Mouse (Mus musculus): ENCODE measurements at regions not wholly inside any gene's neighbourhood (a gene's known extent, or its start where the extent isn't known, plus 50 kb on each side); places are given as distances from the start of the nearest gene placed in this dataset.

DNA sequence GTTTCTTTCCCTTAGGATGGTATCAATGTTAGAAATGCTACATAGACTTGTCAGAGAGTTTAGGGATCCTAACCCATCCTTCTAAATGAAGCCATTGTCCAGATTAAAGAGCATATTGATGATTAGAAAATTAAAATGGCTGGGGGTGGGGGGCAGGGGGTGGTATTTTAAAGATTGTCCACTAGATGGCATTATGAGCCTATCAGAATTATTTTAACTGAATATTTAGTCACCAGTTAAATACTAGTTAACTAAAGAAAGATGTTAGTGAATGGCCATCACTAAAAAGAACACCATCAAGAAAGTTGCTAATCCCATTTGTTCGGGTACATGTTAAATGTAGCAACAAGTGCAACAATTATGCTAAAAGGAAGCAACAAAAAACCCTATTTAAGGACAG is 1909.6 kb upstream of the 5930422O12Rik start:
- 59% methylated on average over 1 of the region's 1 CpGs for WGBS
- Histone ChIP-seq H3K4me3 (ENCODE audit: low read depth, low read length) (no peak overlapping the region), H3K27me3 (ENCODE audit: control insufficient read depth, insufficient read depth, low read length) (no peaks in the 10 kb centered on the region), H3K4me1 (ENCODE audit: control insufficient read depth, insufficient read depth, low read length) (no peaks in the 10 kb centered on the region), H3K9me3 (ENCODE audit: control insufficient read depth, low read length) (no peaks in the 10 kb centered on the region), H3K36me3 (ENCODE audit: control insufficient read depth, insufficient read depth, low read length) (no peaks in the 10 kb centered on the region), H3K4me2 (ENCODE audit: low read depth, low read length) (no peak overlapping the region), H3K27ac (ENCODE audit: low read depth, low read length) (no peak overlapping the region), H3K9ac (replicated peaks; ENCODE audit: low read depth, low read length) (no peak overlapping the region)
- ATAC-seq (ENCODE audit: low read depth) = no peak

DNA sequence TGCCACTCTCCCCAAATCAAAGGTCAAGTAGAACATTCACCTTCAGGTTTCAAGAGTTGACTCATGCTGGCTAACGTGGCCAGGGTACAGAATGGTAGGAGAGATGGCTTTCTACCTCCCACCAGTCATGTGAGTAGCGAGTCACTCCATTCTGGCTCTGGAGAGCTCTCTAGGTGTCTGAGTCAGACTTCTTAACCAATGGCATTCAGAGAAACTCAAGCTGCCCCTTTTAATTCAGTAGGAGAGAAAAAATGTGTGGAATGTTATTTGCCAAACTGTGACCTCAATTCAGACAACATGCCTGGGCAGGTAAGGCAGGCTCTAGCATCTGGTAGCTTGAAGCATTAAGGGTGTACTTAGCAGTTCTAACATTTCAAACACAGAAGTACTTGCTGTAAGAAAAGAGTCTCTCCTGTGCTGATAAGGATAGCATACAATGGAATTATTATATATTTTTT is 1907.5 kb upstream of the 5930422O12Rik start:
- H3K27ac ChIP-seq (ENCODE audit: low read depth, low read length) = no peak overlapping the region
- H3K9me3 ChIP-seq (ENCODE audit: control insufficient read depth, low read length) = no peaks in the 10 kb centered on the region
- WGBS = 58% methylated on average over 2 of the region's 2 CpGs
- H3K27me3 ChIP-seq (ENCODE audit: control insufficient read depth, insufficient read depth, low read length) = no peaks in the 10 kb centered on the region
- H3K9ac ChIP-seq (replicated peaks; ENCODE audit: low read depth, low read length) = no peak overlapping the region
- H3K4me1 ChIP-seq (ENCODE audit: control insufficient read depth, insufficient read depth, low read length) = no peaks in the 10 kb centered on the region
- no peaks in the 10 kb centered on the region for H3K36me3 ChIP-seq (ENCODE audit: control insufficient read depth, insufficient read depth, low read length)
- H3K4me2 ChIP-seq (ENCODE audit: low read depth, low read length) = no peak overlapping the region
- ATAC-seq (ENCODE audit: low read depth) = no peak
- H3K4me3 ChIP-seq (ENCODE audit: low read depth, low read length) = no peak overlapping the region

DNA sequence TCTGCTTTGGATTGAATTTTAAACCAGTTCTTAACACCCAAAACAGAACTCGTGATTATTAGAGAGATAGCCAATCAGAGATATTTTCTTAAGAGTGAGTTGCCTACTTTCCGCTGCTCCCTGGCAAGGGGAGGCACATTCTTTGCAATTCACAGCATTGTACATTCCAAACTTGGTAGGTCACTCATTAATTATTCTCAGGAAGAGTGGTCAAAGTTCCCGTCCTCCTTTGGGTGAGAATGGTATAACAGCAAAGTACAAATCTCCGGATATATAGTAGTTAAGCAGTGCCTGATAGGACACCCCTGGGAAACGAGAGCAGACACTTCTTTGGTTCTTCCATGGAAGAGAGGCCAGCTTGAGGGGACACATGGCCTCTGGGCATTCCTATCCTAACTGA is 1903.4 kb upstream of the 5930422O12Rik start:
- Histone ChIP-seq H3K27ac (ENCODE audit: low read depth, low read length) (no peak overlapping the region), H3K36me3 (ENCODE audit: control insufficient read depth, insufficient read depth, low read length) (no peaks in the 10 kb centered on the region), H3K27me3 (ENCODE audit: control insufficient read depth, insufficient read depth, low read length) (no peaks in the 10 kb centered on the region), H3K4me3 (ENCODE audit: low read depth, low read length) (no peak overlapping the region), H3K4me2 (ENCODE audit: low read depth, low read length) (no peak overlapping the region), H3K9ac (replicated peaks; ENCODE audit: low read depth, low read length) (no peak overlapping the region), H3K4me1 (ENCODE audit: control insufficient read depth, insufficient read depth, low read length) (no peaks in the 10 kb centered on the region), H3K9me3 (ENCODE audit: control insufficient read depth, low read length) (no peaks in the 10 kb centered on the region)
- ATAC-seq (ENCODE audit: low read depth) = no peak
- WGBS = 83% methylated on average over 5 of the region's 5 CpGs

DNA sequence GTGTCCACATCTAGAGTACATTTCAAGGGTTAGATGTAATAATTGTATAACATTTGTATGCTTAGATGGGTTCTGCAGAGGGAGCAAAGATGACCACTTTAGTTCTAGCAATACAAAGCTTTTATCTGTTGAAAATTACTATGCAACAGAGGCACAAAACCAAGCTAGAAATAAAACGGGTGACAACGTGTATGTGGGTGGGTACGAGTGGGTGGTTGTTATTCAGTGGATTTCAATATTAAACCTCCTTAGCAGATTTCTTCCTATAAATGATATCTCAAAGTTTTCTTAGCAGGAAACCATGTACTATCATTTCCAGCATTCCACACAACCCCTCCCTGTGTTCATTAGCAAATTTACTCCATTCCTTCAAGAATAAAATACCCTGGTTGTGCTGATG is 1889.3 kb upstream of the 5930422O12Rik start:
- Histone ChIP-seq H3K36me3 (ENCODE audit: control insufficient read depth, insufficient read depth, low read length) (no peaks in the 10 kb centered on the region), H3K27ac (ENCODE audit: low read depth, low read length) (no peak overlapping the region), H3K9ac (replicated peaks; ENCODE audit: low read depth, low read length) (no peak overlapping the region), H3K4me2 (ENCODE audit: low read depth, low read length) (no peak overlapping the region), H3K27me3 (ENCODE audit: control insufficient read depth, insufficient read depth, low read length) (no peaks in the 10 kb centered on the region), H3K4me1 (ENCODE audit: control insufficient read depth, insufficient read depth, low read length) (no peaks in the 10 kb centered on the region), H3K4me3 (ENCODE audit: low read depth, low read length) (no peak overlapping the region), H3K9me3 (ENCODE audit: control insufficient read depth, low read length) (no peaks in the 10 kb centered on the region)
- no peak for ATAC-seq (ENCODE audit: low read depth)
- 89% methylated on average over 3 of the region's 3 CpGs for WGBS

DNA sequence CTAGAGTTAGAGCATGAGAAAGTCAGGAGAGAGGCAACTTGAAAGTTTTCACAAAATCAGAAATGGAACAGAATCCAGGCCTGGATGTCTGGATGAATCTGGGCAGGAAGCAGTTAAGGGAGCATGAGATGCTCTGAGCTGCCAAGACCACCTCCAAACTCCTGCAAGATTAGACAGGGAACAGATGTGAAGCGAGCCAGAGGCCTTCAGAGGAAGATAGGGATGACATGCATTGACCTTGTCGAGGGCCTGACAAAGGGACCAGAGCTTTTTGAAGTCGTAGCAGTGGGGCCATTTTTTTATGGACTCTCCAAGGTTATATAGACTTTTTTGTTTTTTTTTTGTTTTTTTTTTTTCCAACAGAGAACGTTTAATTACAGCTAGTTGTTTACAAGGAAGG is 1886.9 kb upstream of the 5930422O12Rik start:
- ATAC-seq (ENCODE audit: low read depth) = no peak

DNA sequence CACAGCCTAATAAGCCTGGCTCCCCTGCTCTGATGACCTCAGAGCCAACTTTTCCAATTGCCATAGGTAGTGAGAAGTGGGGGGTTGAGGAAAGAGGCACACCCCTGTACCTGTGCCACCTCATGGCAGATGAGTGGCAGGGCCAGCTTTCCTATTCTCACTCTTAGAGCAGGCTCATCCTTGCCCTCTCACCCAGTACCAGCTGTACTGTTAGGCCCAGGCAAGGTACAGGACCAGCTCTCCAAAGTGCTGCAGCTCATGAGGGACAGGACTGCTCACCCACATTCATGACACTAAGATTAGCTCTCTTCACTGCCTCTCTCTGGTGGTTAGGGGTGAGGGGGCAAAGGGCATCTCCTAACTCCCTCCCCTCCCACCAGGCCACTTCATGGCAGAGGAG is 1854.4 kb upstream of the 5930422O12Rik start:
- ATAC-seq (ENCODE audit: low read depth) = no peak
- Histone ChIP-seq H3K4me2 (ENCODE audit: low read depth, low read length) (no peak overlapping the region), H3K9ac (replicated peaks; ENCODE audit: low read depth, low read length) (no peak overlapping the region), H3K36me3 (ENCODE audit: control insufficient read depth, insufficient read depth, low read length) (no peaks in the 10 kb centered on the region), H3K9me3 (ENCODE audit: control insufficient read depth, low read length) (no peaks in the 10 kb centered on the region), H3K4me3 (ENCODE audit: low read depth, low read length) (no peak overlapping the region), H3K4me1 (ENCODE audit: control insufficient read depth, insufficient read depth, low read length) (no peaks in the 10 kb centered on the region), H3K27me3 (ENCODE audit: control insufficient read depth, insufficient read depth, low read length) (no peaks in the 10 kb centered on the region), H3K27ac (ENCODE audit: low read depth, low read length) (no peak overlapping the region)

More for the DNA sequence above, 1886.9 kb upstream of the 5930422O12Rik start:
- no peak overlapping the region for H3K27ac ChIP-seq (ENCODE audit: low read depth, low read length)
- no peak overlapping the region for H3K4me3 ChIP-seq (ENCODE audit: low read depth, low read length)
- H3K4me1 ChIP-seq (ENCODE audit: control insufficient read depth, insufficient read depth, low read length) = no peaks in the 10 kb centered on the region
- no peaks in the 10 kb centered on the region for H3K27me3 ChIP-seq (ENCODE audit: control insufficient read depth, insufficient read depth, low read length)
- no peak overlapping the region for H3K9ac ChIP-seq (replicated peaks; ENCODE audit: low read depth, low read length)
- no peaks in the 10 kb centered on the region for H3K36me3 ChIP-seq (ENCODE audit: control insufficient read depth, insufficient read depth, low read length)
- WGBS = 42% methylated on average over 4 of the region's 4 CpGs
- no peaks in the 10 kb centered on the region for H3K9me3 ChIP-seq (ENCODE audit: control insufficient read depth, low read length)
- no peak overlapping the region for H3K4me2 ChIP-seq (ENCODE audit: low read depth, low read length)

DNA sequence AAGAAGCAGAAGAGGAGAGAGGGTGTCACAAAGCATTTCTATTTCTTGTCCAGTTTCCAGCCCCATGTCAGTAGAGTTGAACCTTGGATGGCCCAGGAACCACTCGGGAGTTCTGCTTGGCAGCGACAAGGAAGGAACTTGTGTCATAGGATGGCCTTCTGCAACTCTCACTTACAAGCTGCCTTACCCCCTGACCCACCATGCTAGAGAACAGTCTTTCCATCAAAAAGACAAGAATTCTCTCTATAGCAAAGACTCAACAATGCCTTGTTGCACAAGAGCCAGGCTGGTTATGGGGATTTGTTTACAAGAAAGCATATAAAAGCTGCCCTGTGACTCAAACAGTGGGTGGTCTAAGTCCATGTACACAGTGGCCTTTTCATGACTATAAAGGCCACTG is 1852.4 kb upstream of the 5930422O12Rik start:
- Histone ChIP-seq H3K4me1 (ENCODE audit: control insufficient read depth, insufficient read depth, low read length) (no peaks in the 10 kb centered on the region), H3K9ac (replicated peaks; ENCODE audit: low read depth, low read length) (no peak overlapping the region), H3K36me3 (ENCODE audit: control insufficient read depth, insufficient read depth, low read length) (no peaks in the 10 kb centered on the region), H3K9me3 (ENCODE audit: control insufficient read depth, low read length) (no peaks in the 10 kb centered on the region), H3K27me3 (ENCODE audit: control insufficient read depth, insufficient read depth, low read length) (no peaks in the 10 kb centered on the region), H3K4me3 (ENCODE audit: low read depth, low read length) (no peak overlapping the region), H3K4me2 (ENCODE audit: low read depth, low read length) (no peak overlapping the region), H3K27ac (ENCODE audit: low read depth, low read length) (no peak overlapping the region)
- WGBS = 84% methylated on average over 2 of the region's 2 CpGs
- no peak for ATAC-seq (ENCODE audit: low read depth)

DNA sequence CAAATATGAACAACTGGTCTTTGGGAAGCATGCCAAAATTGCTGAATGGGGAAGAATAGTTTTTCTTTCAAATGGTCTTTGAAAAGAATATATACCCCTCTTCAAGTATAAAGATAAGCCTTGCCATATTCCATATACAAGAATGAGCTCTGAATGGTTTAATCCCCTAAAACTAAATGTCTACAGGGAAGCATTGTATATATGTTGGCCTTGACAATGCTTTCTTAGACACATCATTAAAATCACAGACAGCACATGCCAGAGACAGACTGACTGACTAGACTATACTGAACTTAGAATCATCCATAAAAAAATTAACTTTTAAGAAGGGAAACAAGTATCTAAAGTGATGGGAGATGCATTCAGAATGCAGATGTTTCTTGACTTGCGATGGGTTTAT is 1843.8 kb upstream of the 5930422O12Rik start:
- no peak overlapping the region for H3K4me2 ChIP-seq (ENCODE audit: low read depth, low read length)
- no peaks in the 10 kb centered on the region for H3K27me3 ChIP-seq (ENCODE audit: control insufficient read depth, insufficient read depth, low read length)
- H3K36me3 ChIP-seq (ENCODE audit: control insufficient read depth, insufficient read depth, low read length) = no peaks in the 10 kb centered on the region
- no peak overlapping the region for H3K4me3 ChIP-seq (ENCODE audit: low read depth, low read length)
- no peak for ATAC-seq (ENCODE audit: low read depth)
- H3K27ac ChIP-seq (ENCODE audit: low read depth, low read length) = no peak overlapping the region
- no peak overlapping the region for H3K9ac ChIP-seq (replicated peaks; ENCODE audit: low read depth, low read length)
- H3K9me3 ChIP-seq (ENCODE audit: control insufficient read depth, low read length) = no peaks in the 10 kb centered on the region
- no peaks in the 10 kb centered on the region for H3K4me1 ChIP-seq (ENCODE audit: control insufficient read depth, insufficient read depth, low read length)
- 93% methylated on average over 1 of the region's 1 CpGs for WGBS

DNA sequence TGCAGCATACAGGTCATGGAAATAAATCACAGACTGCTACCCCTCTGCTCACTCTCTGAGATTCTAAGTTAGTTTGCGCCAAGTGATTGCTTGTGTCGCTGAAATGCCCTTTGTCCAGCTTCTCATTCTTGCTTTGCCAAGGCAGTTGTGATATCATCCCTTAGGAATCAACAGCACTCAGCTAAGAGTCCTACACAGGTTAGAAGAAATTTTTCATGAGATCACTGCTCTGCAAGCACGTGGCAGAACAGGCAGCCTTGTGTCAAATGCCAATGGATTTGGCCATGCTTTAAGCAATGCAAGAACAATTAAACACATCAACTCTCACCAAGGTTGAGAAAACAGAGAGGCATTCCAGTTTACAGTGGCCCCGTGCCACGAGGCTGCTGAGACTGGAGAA is 1829.0 kb upstream of the 5930422O12Rik start:
- no peak overlapping the region for H3K9ac ChIP-seq (replicated peaks; ENCODE audit: low read depth, low read length)
- ATAC-seq (ENCODE audit: low read depth) = no peak
- no peak overlapping the region for H3K4me2 ChIP-seq (ENCODE audit: low read depth, low read length)
- no peaks in the 10 kb centered on the region for H3K36me3 ChIP-seq (ENCODE audit: control insufficient read depth, insufficient read depth, low read length)
- H3K27ac ChIP-seq (ENCODE audit: low read depth, low read length) = no peak overlapping the region
- H3K9me3 ChIP-seq (ENCODE audit: control insufficient read depth, low read length) = no peaks in the 10 kb centered on the region
- 89% methylated on average over 5 of the region's 5 CpGs for WGBS
- no peaks in the 10 kb centered on the region for H3K27me3 ChIP-seq (ENCODE audit: control insufficient read depth, insufficient read depth, low read length)
- H3K4me1 ChIP-seq (ENCODE audit: control insufficient read depth, insufficient read depth, low read length) = no peaks in the 10 kb centered on the region
- no peak overlapping the region for H3K4me3 ChIP-seq (ENCODE audit: low read depth, low read length)

DNA sequence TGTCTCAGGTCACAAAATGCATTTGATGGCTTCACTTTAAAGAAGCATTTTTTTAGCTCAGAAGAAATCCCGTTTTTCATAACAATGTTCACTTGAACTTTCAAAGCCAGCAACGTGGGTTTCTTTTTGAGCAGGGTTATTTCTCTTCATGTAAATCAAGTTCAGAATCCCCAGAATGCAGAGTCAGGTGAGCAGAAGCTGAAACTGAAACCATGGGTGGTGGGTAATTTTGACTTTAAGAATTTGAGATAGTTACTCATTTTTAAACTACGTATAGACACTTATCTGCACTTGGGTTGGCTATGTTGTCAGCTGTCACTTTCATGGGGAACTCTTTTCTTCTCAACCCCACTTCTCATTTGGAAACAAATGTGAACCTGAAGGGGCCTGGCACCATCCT is 1827.5 kb upstream of the 5930422O12Rik start:
- 90% methylated on average over 3 of the region's 3 CpGs for WGBS

More for the DNA sequence above, 1827.5 kb upstream of the 5930422O12Rik start:
- H3K9ac ChIP-seq (replicated peaks; ENCODE audit: low read depth, low read length) = no peak overlapping the region
- no peaks in the 10 kb centered on the region for H3K27me3 ChIP-seq (ENCODE audit: control insufficient read depth, insufficient read depth, low read length)
- ATAC-seq (ENCODE audit: low read depth) = no peak
- no peaks in the 10 kb centered on the region for H3K9me3 ChIP-seq (ENCODE audit: control insufficient read depth, low read length)
- H3K36me3 ChIP-seq (ENCODE audit: control insufficient read depth, insufficient read depth, low read length) = no peaks in the 10 kb centered on the region
- no peak overlapping the region for H3K4me2 ChIP-seq (ENCODE audit: low read depth, low read length)
- no peak overlapping the region for H3K4me3 ChIP-seq (ENCODE audit: low read depth, low read length)
- no peaks in the 10 kb centered on the region for H3K4me1 ChIP-seq (ENCODE audit: control insufficient read depth, insufficient read depth, low read length)
- H3K27ac ChIP-seq (ENCODE audit: low read depth, low read length) = no peak overlapping the region
